Comparison of ENCODE assay signal across 7 mouse cellular contexts in the genomic region with DNA sequence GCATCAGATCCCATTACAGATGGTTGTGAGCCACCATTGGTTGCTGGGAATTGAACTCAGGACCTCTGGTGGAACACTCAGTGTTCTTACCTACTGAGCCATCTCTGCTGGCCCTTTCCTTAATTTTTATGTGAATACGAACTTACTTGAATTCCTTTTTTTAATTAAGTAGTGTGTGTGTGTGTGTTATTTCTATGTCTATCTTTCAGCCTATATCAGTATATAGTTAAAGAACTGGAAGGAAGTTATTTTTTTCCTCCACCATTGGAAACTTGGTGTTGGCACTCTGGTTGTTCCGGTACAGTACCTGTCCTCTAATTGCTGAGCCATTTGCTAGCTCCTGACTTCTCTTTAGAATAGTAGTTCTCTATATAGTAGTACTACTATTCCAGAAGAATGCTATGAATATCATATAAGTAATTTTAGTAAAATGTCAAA. TPM values are rescaled to one million over a fixed set of nuclear protein-coding genes. Genes with fewer than 3 reads are reported as not detected.
A peak's percentile ranks its signal among the peaks of the same experiment; 100 is the strongest.
DNase-seq lines count a peak whose midpoint lies in the region; ATAC-seq lines count a peak whose summit lies in the region.

No protein-coding gene starts in this region.

- H3K36me3 ChIP-seq in erythroblast, embryonic 14.5 days (ENCODE audit: control insufficient read depth) = no peaks in the 10 kb centered on the region

- peaks cover 32% of the 10 kb centered on the region for H3K4me1 ChIP-seq in erythroblast, embryonic 14.5 days (ENCODE audit: control insufficient read depth)

- peak overlapping the region; percentile 76 for H3K4me3 ChIP-seq in erythroblast, embryonic 14.5 days (replicated peaks)

- peaks cover 3% of the 10 kb centered on the region; the same call in 1 of the 2 replicates for H3K27me3 ChIP-seq in erythroblast, embryonic 14.5 days (ENCODE audit: control insufficient read depth)

- peak; percentile 85 for DNase-seq in 416B (ENCODE audit: low read depth)
- DNase-seq in kidney, postnatal 36 days = peak; percentile 29 to 34
- peak; percentile 54 for DNase-seq in retina, embryonic 14.5 days (ENCODE audit: low spot score)
- no peak for DNase-seq in gastrocnemius, postnatal 25 days

- ATAC-seq in CD4-positive, CD25-positive, alpha-beta regulatory T cell, adult 4 months = peak; percentile 30
- no peak for ATAC-seq in activated CD4-positive, CD25-positive, alpha-beta regulatory T cell, adult 4 months

- no peaks in the 10 kb centered on the region for H3K9me3 ChIP-seq in erythroblast, embryonic 14.5 days (ENCODE audit: control insufficient read depth, low read length)

RNA-seq across cellular contexts. Expression of gene Pdia4, which starts 32.6 kb away (rescaled TPM):
- polyA plus RNA-seq in CD4-positive, CD25-positive, alpha-beta regulatory T cell, adult 4 months (2017; shearing (Covaris generic)) = 100 to 1,000 TPM; 161 to 186 TPM
- 0.02 and 0.07 TPM in 2 replicates for polyA plus RNA-seq in erythroblast, embryonic 14.5 days (2012)
- total RNA-seq in gastrocnemius, postnatal 25 days (2021) = 10 to 100 TPM; 18.1 to 22.5 TPM
- polyA plus RNA-seq in activated CD4-positive, CD25-positive, alpha-beta regulatory T cell, adult 4 months (2017; shearing (Covaris generic)) = 100 to 1,000 TPM; 160 to 172 TPM

RNA-seq across cellular contexts. Expression of gene Zfp786, which starts 50.1 kb away (rescaled TPM):
- not detected for polyA plus RNA-seq in CD4-positive, CD25-positive, alpha-beta regulatory T cell, adult 4 months (2017; shearing (Covaris generic))
- polyA plus RNA-seq in erythroblast, embryonic 14.5 days (2012) = not detected in 2 replicates
- total RNA-seq in gastrocnemius, postnatal 25 days (2021) = under 1 TPM; 0.48 to 0.69 TPM
- polyA plus RNA-seq in activated CD4-positive, CD25-positive, alpha-beta regulatory T cell, adult 4 months (2017; shearing (Covaris generic)) = not detected

RNA-seq across cellular contexts. Expression of gene Zfp398, which starts 54.9 kb away (rescaled TPM):
- 10 to 100 TPM; 13.8 to 14.0 TPM for polyA plus RNA-seq in CD4-positive, CD25-positive, alpha-beta regulatory T cell, adult 4 months (2017; shearing (Covaris generic))
- polyA plus RNA-seq in erythroblast, embryonic 14.5 days (2012) = 0.04 and 0.06 TPM in 2 replicates
- total RNA-seq in gastrocnemius, postnatal 25 days (2021) = 1 to 10 TPM; 4.7 to 4.8 TPM
- 10 to 100 TPM; 10.2 to 11.4 TPM for polyA plus RNA-seq in activated CD4-positive, CD25-positive, alpha-beta regulatory T cell, adult 4 months (2017; shearing (Covaris generic))

Comparison
In these comparisons a context has a peak if more than half of its experiments do, and no peak if none do; other contexts are left out.
1. RNA of gene Pdia4, which starts 32.6 kb away (polyA plus RNA-seq): 161 to 186 TPM in CD4-positive, CD25-positive, alpha-beta regulatory T cell, adult 4 months and 160 to 172 TPM in activated CD4-positive, CD25-positive, alpha-beta regulatory T cell, adult 4 months; 0.02 to 0.07 TPM in erythroblast, embryonic 14.5 days; every median in the first group is over 100 times any median in the second.
2. RNA of gene Zfp398, which starts 54.9 kb away (polyA plus RNA-seq): 13.8 to 14.0 TPM in CD4-positive, CD25-positive, alpha-beta regulatory T cell, adult 4 months and 10.2 to 11.4 TPM in activated CD4-positive, CD25-positive, alpha-beta regulatory T cell, adult 4 months; 0.04 to 0.06 TPM in erythroblast, embryonic 14.5 days; every median in the first group is over 10 times any median in the second.